Mouse (Mus musculus) liver, embryonic 14.5 days (tissue): ENCODE measurements around the gene Trmt2a. TPM values are rescaled to one million over a fixed set of nuclear protein-coding genes. Genes with fewer than 3 reads are reported as not detected.

Experiments used
- ATAC-seq: fragments of 200-750 bp; cut with Nextera tagmentation; 2 replicates; pipeline ENCODE4 v1.8.0; 2017; ENCODE audit warnings: moderate number of reproducible peaks, mild to moderate bottlenecking, moderate library complexity; ENCODE audit not compliant: insufficient read depth
- DNase-seq, 3 experiments: peaks; one replicate each; pipeline ENCODE4 v3.0.0-alpha.2; 2012 to 2013; ENCODE audit warnings: low read depth in 3 of 3, low spot score in 3 of 3
- H3K27ac ChIP-seq: fragments of 300-500 bp; sonication (generic); 2 replicates; pipeline ENCODE4 v1.5.1; 2014; ENCODE audit warnings: moderate library complexity, mild to moderate bottlenecking, control low read depth, inconsistent platforms
- H3K27me3 ChIP-seq: fragments of 300-500 bp; sonication (generic); 2 replicates; pipeline ENCODE4 v1.6.1; 2014; ENCODE audit warnings: mild to moderate bottlenecking, low read length, moderate library complexity; ENCODE audit not compliant: control insufficient read depth, insufficient read depth
- H3K36me3 ChIP-seq: fragments of 300-500 bp; sonication (generic); replicated peaks from 2 replicates; pipeline ENCODE4 v1.6.1; 2014; ENCODE audit warnings: low read depth; ENCODE audit not compliant: control insufficient read depth, insufficient read depth
- H3K4me1 ChIP-seq, 2 experiments: fragments of 200-500 bp in 1 of 2; fragments of 300-500 bp in 1 of 2; sonication (generic) in 1 of 2; replicated peaks; 2 replicates each; pipeline ENCODE4 v1.6.1; 2012 to 2014; ENCODE audit warnings: antibody characterized with exemption in 1 of 2, inconsistent platforms in 1 of 2, low read length in 1 of 2; ENCODE audit not compliant: control insufficient read depth in 2 of 2, insufficient read depth in 2 of 2
- H3K4me2 ChIP-seq: fragments of 300-500 bp; sonication (generic); 2 replicates; pipeline ENCODE4 v1.6.1; 2014; ENCODE audit warnings: low read depth, mild to moderate bottlenecking, control low read depth, moderate library complexity
- H3K4me3 ChIP-seq, 2 experiments: fragments of 200-500 bp in 1 of 2; fragments of 300-500 bp in 1 of 2; sonication (generic) in 1 of 2; 2 replicates each; pipeline ENCODE4 v1.5.1; 2012 to 2014; ENCODE audit warnings: low read depth in 2 of 2, low read length in 2 of 2, mild to moderate bottlenecking in 2 of 2, control low read depth in 1 of 2, inconsistent platforms in 1 of 2, moderate library complexity in 1 of 2; ENCODE audit not compliant: insufficient read depth in 1 of 2
- H3K9ac ChIP-seq: fragments of 300-500 bp; sonication (generic); replicated peaks from 2 replicates; pipeline ENCODE4 v1.6.1; 2014; ENCODE audit warnings: mild to moderate bottlenecking, control low read depth, moderate library complexity
- H3K9me3 ChIP-seq: fragments of 300-500 bp; sonication (generic); 2 replicates; pipeline ENCODE4 v1.6.1; 2016; ENCODE audit warnings: low read length, mixed read lengths; ENCODE audit not compliant: control insufficient read depth
- CTCF ChIP-seq: IDR thresholded peaks from 2 replicates; pipeline ENCODE4 v1.5.1; 2016; ENCODE audit warnings: antibody characterized with exemption, low read depth, control low read depth
- EP300 ChIP-seq: IDR thresholded peaks from 2 replicates; pipeline ENCODE4 v1.6.1; 2016; ENCODE audit warnings: antibody characterized with exemption, low read depth
- WGBS: fragments of 180-500 bp; shearing (Covaris S2); extraction: QIAGEN DNeasy Blood & Tissue Kit; methylation state at CpG from one replicate; pipeline ENCODE4 v1.1.7; 2014; ENCODE audit not compliant: insufficient replicate concordance; 5-methylcytosine and 5-hydroxymethylcytosine counted together
- polyA plus RNA-seq, 2 experiments: library from polyadenylated mRNA; depleted of rRNA in 1 of 2; stranded (reverse) in 1 of 2; unstranded in 1 of 2; fragments of >200 nt; fragmentation: Nextera tagmentation in 1 of 2; extraction: Ambion mirVana in 1 of 2; gene quantifications; 2 replicates each; pipeline versions ENCODE4 v1.2.1 to v1.2.3; 2012 to 2014

The Trmt2a gene
- 44.4 and 51.8 TPM in 2 replicates for polyA plus RNA-seq (2012; rRNA removed)
- 46.2 and 47.9 TPM in 2 replicates for polyA plus RNA-seq (2014; fragmentation: Nextera tagmentation; extraction: Ambion mirVana)

GRCm38 (mm10) chr16:18248433-18249363 is at the start of gene Trmt2a, which contains the start of gene Ranbp1:
TSS of gene Trmt2a (plus strand) at chr16:18248679.
TSS of gene Ranbp1 (minus strand) at chr16:18248732.
- TF ChIP-seq CTCF = 0 out of 2 replicates have a peak, but pooled peaks have one; percentile 27
- peak; percentile 64 for TF ChIP-seq EP300
- H3K4me3 ChIP-seq = peak within 1 kb of the TSS; percentile 80 to 99
- peak; percentile 96 to 97 (median 97) for DNase-seq
- peak within 1 kb of the TSS; percentile 92 for H3K9ac ChIP-seq
- WGBS = under 1% methylated on average over 98 of the region's 102 CpGs
- H3K27me3 ChIP-seq = no peaks in the 10 kb centered on the region
- peak within 1 kb of the TSS; percentile 92 for H3K4me2 ChIP-seq
- ATAC-seq = peak; percentile 93
- H3K4me1 ChIP-seq = peaks cover 8 to 20% of the 10 kb centered on the region in 2 experiments
- peaks cover 71% of the 10 kb centered on the region for H3K36me3 ChIP-seq
- peak within 1 kb of the TSS; percentile 81 for H3K27ac ChIP-seq
- H3K9me3 ChIP-seq = no peaks in the 10 kb centered on the region

GRCm38 (mm10) chr16:18200062-18200461 is 48.4 kb upstream of the Trmt2a start:
- TF ChIP-seq EP300 = no peak
- no peak overlapping the region for H3K9ac ChIP-seq
- H3K4me2 ChIP-seq = no peak overlapping the region
- H3K9me3 ChIP-seq = no peaks in the 10 kb centered on the region
- H3K27ac ChIP-seq = no peak overlapping the region
- WGBS = 56% methylated on average over 2 of the region's 2 CpGs
- ATAC-seq (no peak), DNase-seq (no peak)
- no peaks in the 10 kb centered on the region for H3K4me1 ChIP-seq
- no peaks in the 10 kb centered on the region for H3K36me3 ChIP-seq
- no peak overlapping the region for H3K4me3 ChIP-seq
- H3K27me3 ChIP-seq = no peaks in the 10 kb centered on the region

- Histone ChIP-seq H3K9me3 (no peaks in the 10 kb centered on the region), H3K9ac (no peak overlapping the region), H3K4me2 (no peak overlapping the region), H3K4me1 (no peaks in the 10 kb centered on the region), H3K4me3 (no peak overlapping the region), H3K27me3 (no peaks in the 10 kb centered on the region), H3K27ac (no peak overlapping the region), H3K36me3 (no peaks in the 10 kb centered on the region)
- ATAC-seq (no peak), DNase-seq (no peak)
- 32% methylated on average over 1 of the region's 1 CpGs for WGBS
- TF ChIP-seq EP300 = no peak
- no peak for TF ChIP-seq CTCF
These were observed 46.9 kb upstream of the Trmt2a start for GRCm38 (mm10) chr16:18201620-18202019.

GRCm38 (mm10) chr16:18202061-18202460 is 46.4 kb upstream of the Trmt2a start:
- Histone ChIP-seq H3K27me3 (no peaks in the 10 kb centered on the region), H3K9ac (no peak overlapping the region), H3K4me1 (no peaks in the 10 kb centered on the region), H3K4me2 (no peak overlapping the region), H3K36me3 (no peaks in the 10 kb centered on the region), H3K4me3 (no peak overlapping the region), H3K27ac (no peak overlapping the region), H3K9me3 (no peaks in the 10 kb centered on the region)
- no peak for ATAC-seq
- WGBS = 35% methylated on average over 1 of the region's 1 CpGs
- no peak for DNase-seq
- TF ChIP-seq CTCF = no peak
- no peak for TF ChIP-seq EP300

GRCm38 (mm10) chr16:18203430-18204091 is 44.9 kb upstream of the Trmt2a start:
- H3K27me3 ChIP-seq = no peaks in the 10 kb centered on the region
- no peak overlapping the region for H3K4me2 ChIP-seq
- H3K4me3 ChIP-seq = no peak overlapping the region
- no peaks in the 10 kb centered on the region for H3K9me3 ChIP-seq
- no peaks in the 10 kb centered on the region for H3K4me1 ChIP-seq
- H3K9ac ChIP-seq = no peak overlapping the region
- no peaks in the 10 kb centered on the region for H3K36me3 ChIP-seq
- WGBS = 45% methylated on average over 7 of the region's 7 CpGs
- ATAC-seq (no peak), DNase-seq (no peak)
- TF ChIP-seq CTCF (no peak), EP300 (no peak)
- H3K27ac ChIP-seq = no peak overlapping the region
